Mouse (Mus musculus): Measurements from ENCODE around the gene Lrrn2.

The Lrrn2 gene

DNA sequence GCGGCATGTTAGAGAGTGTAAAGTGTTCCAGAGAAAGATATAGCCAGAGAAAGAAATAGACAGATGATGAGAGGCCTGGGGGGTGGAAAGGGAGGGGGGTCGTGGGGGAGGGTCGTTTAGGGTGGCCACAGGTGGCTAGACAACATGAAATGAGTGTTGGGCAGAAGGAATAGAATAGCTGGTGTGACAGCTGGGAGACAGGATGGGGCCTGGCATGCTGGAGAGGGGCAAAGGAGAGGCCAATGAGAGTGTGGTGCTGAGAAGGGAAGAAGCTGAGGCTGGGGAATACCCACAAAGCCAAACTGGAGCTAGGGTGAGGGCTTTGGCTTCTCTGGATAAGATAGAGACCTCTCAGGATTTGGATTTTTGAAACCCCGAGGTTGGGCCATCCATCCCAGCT lies 6.6 kb downstream of the Lrrn2 start:
- in situ Hi-C loops (cut with MboI): no loop called here

- in situ Hi-C loops (cut with MboI): no loop called here
Observed at GRCm38 (mm10) chr1:132888811-132889210, 8.7 kb downstream of the Lrrn2 start.

DNA sequence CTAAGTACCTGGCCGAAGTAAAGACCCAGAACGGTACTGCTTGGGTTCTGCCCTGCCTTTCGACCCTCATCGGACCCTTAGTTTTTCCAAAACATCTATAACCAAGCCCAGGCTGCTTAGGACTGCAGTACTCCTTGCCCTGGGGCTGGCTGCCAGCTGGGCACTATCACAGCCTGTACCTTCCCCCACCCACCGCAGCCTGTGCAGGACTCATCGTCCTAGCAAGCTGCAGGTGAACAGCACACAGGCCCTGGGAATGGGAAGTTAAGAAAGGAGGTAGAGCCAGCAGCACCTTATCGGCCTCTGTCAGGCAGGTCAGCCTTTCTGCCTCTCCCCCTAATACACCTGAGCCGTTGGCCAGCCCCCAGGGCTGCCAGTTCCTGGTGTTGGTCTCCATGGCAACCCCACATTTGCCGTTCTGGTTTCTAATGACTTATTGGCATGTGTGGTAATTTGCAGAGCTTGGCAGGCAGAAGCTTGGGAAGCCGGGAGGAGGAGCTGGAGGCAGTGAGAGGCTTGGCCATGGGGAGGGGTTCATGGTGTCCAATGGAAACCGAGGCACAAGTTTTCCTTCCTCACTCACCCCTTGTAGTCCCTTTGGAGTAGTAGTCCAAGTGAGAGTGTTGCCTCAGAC lies 10.2 kb downstream of the Lrrn2 start:
- in situ Hi-C loops (cut with MboI): no loop called here

DNA sequence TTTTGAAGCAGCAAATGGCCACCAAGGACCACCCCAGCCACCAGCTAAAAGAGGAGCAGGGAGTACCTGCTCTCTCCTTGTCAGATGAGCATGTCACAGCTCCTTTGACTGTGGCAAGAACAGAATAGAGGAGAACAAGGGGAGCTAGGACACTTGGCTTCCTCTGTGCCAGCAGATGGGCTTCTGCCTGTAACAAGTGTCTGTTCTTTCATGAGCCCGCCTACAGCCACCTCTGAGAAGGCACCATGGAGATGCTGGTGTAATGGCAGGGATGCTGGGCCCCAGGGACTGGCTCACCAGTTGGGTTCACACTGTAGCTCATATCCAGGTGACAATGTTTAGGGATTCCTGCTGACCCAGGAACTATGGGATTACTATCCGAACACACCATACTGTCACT lies 12.0 kb downstream of the Lrrn2 start:
- in situ Hi-C loops (cut with MboI): no loop called here

- in situ Hi-C loops (cut with MboI): no loop called here
Observed at GRCm38 (mm10) chr1:132893311-132894077, 13.4 kb downstream of the Lrrn2 start.

GRCm38 (mm10) chr1:132899029-132899428 lies 19.0 kb downstream of the Lrrn2 start:
- in situ Hi-C loops (cut with MboI): no loop called here

GRCm38 (mm10) chr1:132899626-132900025 lies 19.6 kb downstream of the Lrrn2 start:
- in situ Hi-C loops (cut with MboI): no loop called here

DNA sequence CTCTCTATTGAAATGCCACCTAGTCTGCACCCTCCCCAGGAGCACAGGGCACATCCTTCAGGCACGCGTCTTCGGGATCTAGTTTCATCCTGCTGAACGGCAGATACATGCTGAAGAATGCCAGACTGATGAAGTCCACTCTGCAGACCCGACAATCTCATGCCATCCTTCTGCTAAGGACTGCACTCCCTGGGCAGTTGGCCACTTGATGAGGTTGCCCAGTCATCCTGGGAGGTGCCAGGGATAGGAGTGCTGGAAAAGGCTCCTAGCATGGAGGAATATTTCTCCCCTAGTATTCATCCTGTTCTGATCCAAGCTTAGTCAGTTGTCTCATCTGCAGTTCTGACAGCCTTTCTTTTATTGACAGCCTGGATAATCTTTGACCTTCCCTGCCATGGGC lies 20.9 kb downstream of the Lrrn2 start:
- in situ Hi-C loops (cut with MboI): no loop called here

GRCm38 (mm10) chr1:132903519-132903918 lies 23.4 kb downstream of the Lrrn2 start:
- in situ Hi-C loops (cut with MboI): no loop called here

DNA sequence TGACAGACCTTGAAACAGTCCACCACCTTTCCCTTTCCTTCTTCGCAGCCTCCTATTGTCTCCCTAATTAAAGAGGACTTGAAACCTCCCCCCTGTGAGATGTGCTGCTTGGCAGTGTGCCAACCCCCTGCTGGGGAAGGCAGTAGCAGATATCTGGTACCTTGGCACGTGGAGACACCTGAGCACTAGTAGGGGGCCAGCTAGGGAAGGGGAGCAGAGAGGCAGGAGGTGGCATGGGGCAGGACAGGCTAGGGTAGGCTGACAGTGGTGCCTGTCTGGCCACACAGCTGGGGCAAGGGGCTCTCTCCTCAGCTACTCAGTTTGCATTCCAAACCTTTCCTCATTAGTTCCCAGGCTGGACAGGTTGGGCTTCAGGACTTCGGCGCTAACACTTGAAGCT lies 29.0 kb downstream of the Lrrn2 start:
- in situ Hi-C loops (cut with MboI): no loop called here

DNA sequence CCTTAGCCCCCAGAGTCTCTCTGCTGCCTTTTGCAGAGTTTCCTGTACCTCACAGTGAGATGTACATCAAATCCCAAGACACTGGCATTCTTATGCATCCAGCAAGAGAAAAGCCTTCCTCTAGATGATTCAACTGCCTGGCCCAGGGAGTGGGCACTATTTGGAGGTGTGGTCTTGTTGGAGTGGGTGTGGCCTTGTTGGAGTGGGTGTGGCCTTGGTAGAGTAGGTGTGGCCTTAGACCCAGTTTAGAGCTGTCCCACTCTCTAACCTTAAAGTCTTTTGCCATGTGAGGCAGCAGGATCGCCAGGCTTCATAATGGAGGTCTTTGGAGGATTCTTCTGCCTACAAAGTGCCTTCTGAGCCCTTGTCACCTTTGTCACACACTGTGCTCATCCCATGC lies 29.9 kb downstream of the Lrrn2 start:
- in situ Hi-C loops (cut with MboI): no loop called here

- in situ Hi-C loops (cut with MboI): no loop called here
Observed at GRCm38 (mm10) chr1:132910414-132911041, 30.5 kb downstream of the Lrrn2 start.

GRCm38 (mm10) chr1:132915849-132916493 lies 35.9 kb downstream of the Lrrn2 start:
- in situ Hi-C loops (cut with MboI): no loop called here

DNA sequence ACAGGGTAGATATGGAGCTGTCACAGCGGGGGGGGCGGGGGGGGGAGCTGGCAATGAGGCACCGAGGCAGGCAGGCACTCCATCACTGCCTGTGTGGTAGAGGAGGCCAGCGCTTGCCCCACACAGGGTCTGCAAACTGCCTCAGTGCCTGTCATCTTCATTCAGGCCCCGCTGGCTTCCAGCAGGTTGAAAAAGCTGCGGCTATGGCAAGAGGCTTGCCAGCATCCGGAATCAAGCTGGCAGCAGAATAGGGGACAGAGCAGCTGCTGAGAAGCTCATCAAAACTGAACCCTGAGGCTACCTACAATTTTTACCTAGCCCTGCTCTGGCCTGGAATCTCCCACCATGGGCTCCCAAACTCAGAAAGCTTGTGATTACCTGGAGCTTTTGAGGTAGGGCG lies 37.5 kb downstream of the Lrrn2 start:
- in situ Hi-C loops (cut with MboI): no loop called here

- in situ Hi-C loops (cut with MboI): no loop called here
Observed at GRCm38 (mm10) chr1:132918117-132918680, 38.1 kb downstream of the Lrrn2 start.

DNA sequence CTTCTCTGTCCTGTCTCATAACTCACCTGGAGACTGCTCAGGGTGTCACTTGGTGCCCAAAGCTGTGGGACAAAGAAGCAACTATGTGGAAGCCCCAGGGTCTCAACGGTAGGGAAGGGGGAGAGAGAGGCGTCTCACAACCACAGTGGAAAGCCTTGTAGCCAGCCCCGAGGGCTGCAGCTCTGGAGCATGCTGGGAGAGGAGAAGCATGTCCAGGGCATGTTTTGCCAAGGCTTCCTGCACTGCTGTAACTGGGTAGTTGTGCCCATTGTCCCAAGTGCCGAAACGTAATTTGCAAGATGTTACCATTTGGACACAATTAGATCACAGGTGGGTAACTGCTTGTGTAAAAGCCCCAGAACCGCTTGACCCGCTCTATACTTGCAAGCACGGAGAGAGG lies 39.2 kb downstream of the Lrrn2 start:
- in situ Hi-C loops (cut with MboI): no loop called here

DNA sequence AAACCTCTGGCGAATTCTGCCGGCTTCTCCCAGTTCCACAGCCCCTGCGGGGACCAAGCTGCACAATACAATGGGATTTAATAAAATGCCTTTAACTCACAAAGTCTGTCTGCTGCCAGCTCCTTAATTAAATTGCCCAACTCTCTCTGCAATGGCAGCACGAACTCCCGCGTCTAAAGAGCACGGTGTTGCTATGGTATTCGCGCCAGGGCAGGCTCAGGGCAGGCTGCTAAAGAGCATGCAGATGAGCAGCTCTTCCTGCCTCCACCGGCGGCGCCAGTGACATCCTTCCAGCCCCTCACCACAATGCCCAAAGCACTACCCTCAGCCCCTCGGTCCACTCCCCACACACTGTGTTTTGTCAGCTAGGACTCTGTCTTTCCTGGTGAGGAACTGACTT lies 41.0 kb downstream of the Lrrn2 start:
- in situ Hi-C loops (cut with MboI): no loop called here

GRCm38 (mm10) chr1:132922257-132922656 lies 42.2 kb downstream of the Lrrn2 start:
- in situ Hi-C loops (cut with MboI): no loop called here

GRCm38 (mm10) chr1:132925270-132925669 lies 45.2 kb downstream of the Lrrn2 start:
- in situ Hi-C loops (cut with MboI): no loop called here

DNA sequence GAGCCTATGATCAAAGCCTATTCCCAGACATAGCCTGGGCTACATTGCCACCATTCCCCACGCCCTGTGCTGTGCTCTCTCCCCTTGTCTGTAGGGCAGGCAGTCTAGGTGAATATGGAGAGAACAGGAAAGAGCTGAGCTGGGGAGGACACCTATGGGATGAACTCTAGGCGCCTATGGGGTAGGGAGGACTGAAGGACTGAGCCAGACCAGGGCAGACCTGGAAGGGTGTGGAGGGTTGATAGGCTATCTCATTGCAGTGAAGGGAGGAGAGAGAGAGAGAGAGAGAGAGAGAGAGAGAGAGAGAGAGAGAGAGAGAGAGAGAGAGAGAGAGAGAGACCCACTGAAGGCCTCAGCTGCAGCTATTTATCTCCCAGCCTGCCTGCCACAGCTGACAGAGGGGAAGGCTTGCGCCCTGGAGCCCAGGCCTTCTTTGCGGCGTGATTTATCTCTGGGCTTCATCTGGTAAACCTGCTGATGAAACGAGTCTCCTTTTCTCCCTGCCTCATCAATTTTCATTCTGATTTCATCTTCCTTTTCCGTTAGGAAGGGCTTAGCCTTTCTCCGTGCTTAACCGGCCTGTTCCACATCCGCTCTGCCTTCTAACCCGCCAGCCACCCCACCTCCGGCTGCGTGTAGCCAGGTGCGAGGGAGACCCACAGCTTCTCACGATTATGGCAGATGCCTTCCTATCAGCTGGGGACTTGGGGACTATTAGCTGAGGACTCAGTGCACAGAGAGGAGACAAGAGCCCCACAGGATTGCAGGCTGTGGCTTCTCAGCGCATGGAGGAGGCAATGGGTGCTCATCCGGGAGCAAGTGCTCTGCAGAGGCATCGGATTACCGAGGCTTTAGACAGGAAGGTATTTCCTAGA lies 48.2 kb downstream of the Lrrn2 start:
- in situ Hi-C loops (cut with MboI): no loop called here

- in situ Hi-C loops (cut with MboI): no loop called here
Observed at GRCm38 (mm10) chr1:132928907-132929250, 48.8 kb downstream of the Lrrn2 start.
